Mouse (Mus musculus) adrenal gland, postnatal 10 days (tissue): ENCODE measurements around the gene Efcab11. TPM values are rescaled to one million over a fixed set of nuclear protein-coding genes. Genes with fewer than 3 reads are reported as not detected.
"Not testable (repeated sequence)": the region's sequence is repeated elsewhere in the genome, so short reads cannot be mapped to it uniquely, and the experiment has no call there.

Source experiments
- DNase-seq: peaks from one replicate; pipeline ENCODE4 v3.0.0; 2021; ENCODE audit warnings: mixed read lengths
- total RNA-seq, 2 experiments: library from RNA; stranded (reverse); gene quantifications; 2 replicates each; pipeline ENCODE4 v1.2.3; 2021

Efcab11 gene
- total RNA-seq, 2 experiments from 2014 or later = 1.4 to 2.1 TPM

GRCm38 (mm10) chr12:99874609-99875008 lies 9.6 kb downstream of the Efcab11 start:
- no peak for DNase-seq

GRCm38 (mm10) chr12:99873443-99873842 lies 10.8 kb downstream of the Efcab11 start:
- no peak for DNase-seq

- DNase-seq = no peak
Observed at GRCm38 (mm10) chr12:99868821-99869220, 15.4 kb downstream of the Efcab11 start.

- DNase-seq = no peak
Observed at GRCm38 (mm10) chr12:99864613-99865012, 19.6 kb downstream of the Efcab11 start.

GRCm38 (mm10) chr12:99860981-99861380 lies 23.3 kb downstream of the Efcab11 start:
- no peak for DNase-seq

GRCm38 (mm10) chr12:99859391-99860100 lies 24.7 kb downstream of the Efcab11 start:
- DNase-seq = no peak

GRCm38 (mm10) chr12:99858664-99859063 lies 25.6 kb downstream of the Efcab11 start:
- DNase-seq = no peak

- no peak for DNase-seq
Observed at GRCm38 (mm10) chr12:99856011-99856410, 28.2 kb downstream of the Efcab11 start.

- DNase-seq = no peak
Observed at GRCm38 (mm10) chr12:99853323-99854258, 30.6 kb downstream of the Efcab11 start.

- DNase-seq = no peak
Observed at GRCm38 (mm10) chr12:99849996-99850395, 34.2 kb downstream of the Efcab11 start.

- no peak for DNase-seq
Observed at GRCm38 (mm10) chr12:99844951-99845350, 39.3 kb downstream of the Efcab11 start.

- peak; percentile 13 for DNase-seq
Observed at GRCm38 (mm10) chr12:99838703-99839102, 45.5 kb downstream of the Efcab11 start.

- no peak for DNase-seq
Observed at GRCm38 (mm10) chr12:99838109-99838508, 46.1 kb downstream of the Efcab11 start.

- no peak for DNase-seq
Observed at GRCm38 (mm10) chr12:99837528-99837927, 46.7 kb downstream of the Efcab11 start.

GRCm38 (mm10) chr12:99836404-99837131 lies 47.7 kb downstream of the Efcab11 start:
- DNase-seq = peak; percentile 41

GRCm38 (mm10) chr12:99833476-99833875 lies 50.8 kb downstream of the Efcab11 start:
- no peak for DNase-seq

- no peak for DNase-seq
Observed at GRCm38 (mm10) chr12:99822591-99822990, 61.6 kb downstream of the Efcab11 start.

GRCm38 (mm10) chr12:99821309-99821934 lies 62.8 kb downstream of the Efcab11 start:
- no peak for DNase-seq

- no peak for DNase-seq
Observed at GRCm38 (mm10) chr12:99819186-99819974, 64.9 kb downstream of the Efcab11 start.

- not testable (repeated sequence) for DNase-seq
Observed at GRCm38 (mm10) chr12:99818006-99818405, 66.2 kb downstream of the Efcab11 start.

GRCm38 (mm10) chr12:99815244-99815643 lies 69.0 kb downstream of the Efcab11 start:
- no peak for DNase-seq
